Mouse (Mus musculus) frontal cortex, postnatal 14 days (tissue): ENCODE measurements at regions not wholly inside any gene's neighbourhood (a gene's known extent, or its start where the extent isn't known, plus 50 kb on each side); places are given as distances from the start of the nearest gene placed in this dataset.
"Not testable (repeated sequence)": the region's sequence is repeated elsewhere in the genome, so short reads cannot be mapped to it uniquely, and the experiment has no call there.

Source experiments
- DNase-seq, 2 experiments: peaks; one replicate each; pipeline ENCODE4 v3.0.0; 2022; ENCODE audit warnings: low spot score in 2 of 2

DNA sequence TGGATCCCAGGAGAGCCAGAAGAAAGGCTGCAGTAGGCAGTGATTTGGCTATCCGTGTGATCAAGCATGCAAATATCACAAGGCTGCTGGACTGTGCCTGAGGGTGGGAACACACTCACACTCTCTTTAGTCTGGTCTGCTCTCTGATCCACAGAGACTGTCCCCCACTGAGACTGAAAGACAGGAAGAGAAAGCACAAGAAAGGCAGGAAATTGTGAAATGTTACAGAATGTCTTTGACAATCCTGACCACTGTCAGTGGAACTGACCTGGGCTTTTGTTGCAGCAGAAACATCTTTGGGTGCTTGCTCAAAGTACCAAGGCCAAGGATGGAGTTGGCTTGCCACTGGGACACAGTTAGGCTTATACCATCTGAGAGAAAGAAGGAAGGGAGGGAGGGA is 52.3 kb upstream of the Gpd2 start:
- no peak for DNase-seq

DNA sequence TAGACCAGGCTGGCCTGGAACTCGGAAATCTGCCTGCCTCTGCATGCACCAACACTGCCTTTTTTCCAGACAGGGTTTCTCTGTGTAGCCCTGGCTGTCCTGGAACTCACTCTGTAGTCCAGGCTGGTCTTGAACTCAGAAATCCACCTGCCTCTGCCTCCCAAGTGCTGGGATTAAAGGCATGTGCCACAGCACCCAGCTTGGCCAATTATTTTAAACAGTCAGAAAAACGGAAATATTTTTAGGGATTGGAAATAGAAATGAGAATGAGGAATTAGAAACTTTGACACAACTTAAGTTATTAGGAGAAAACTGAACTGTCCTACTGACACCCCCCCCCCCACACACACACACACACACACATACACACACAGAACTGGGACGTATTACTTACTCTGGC is 54.3 kb upstream of the Gpd2 start:
- DNase-seq: not testable (repeated sequence)

DNA sequence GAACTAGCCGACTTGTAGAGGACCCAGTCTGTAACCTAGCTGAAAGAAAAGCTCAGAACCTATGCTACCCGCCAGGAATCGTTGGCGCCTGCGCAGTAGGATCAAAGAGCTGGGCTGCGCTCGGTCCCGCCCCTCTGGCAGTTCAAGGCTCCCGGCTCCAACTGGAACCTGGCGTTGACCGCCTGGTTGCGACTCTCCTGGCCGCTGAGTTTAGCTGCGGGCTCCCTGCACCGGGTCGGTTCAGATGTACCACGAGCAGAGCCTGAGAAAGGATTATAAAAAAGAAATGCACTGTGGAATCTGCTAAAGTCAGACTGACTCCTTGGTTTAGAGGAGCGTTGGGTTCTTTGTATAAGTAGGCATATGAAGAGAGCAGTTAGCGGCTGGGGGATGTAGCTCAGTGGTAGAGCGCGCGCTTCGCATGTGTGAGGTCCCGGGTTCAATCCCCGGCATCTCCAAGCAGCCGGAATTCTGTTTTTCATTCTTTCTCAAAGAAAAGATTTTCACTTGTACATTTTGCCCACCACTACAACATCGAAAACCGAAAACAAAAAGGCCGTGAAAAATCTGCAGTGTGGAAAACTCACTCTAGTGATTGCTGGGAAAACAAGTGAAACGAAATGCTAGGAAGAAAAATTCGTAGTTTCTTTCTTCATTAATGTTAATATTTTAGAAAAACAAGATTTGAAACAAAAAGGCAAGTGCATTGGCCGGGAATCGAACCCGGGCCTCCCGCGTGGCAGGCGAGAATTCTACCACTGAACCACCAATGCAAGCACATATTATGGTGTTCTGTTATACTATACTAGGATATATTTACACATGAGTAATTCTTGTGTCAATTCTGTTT is 55.5 kb upstream of the Gpd2 start:
- DNase-seq: peak; percentile 87 to 95

DNA sequence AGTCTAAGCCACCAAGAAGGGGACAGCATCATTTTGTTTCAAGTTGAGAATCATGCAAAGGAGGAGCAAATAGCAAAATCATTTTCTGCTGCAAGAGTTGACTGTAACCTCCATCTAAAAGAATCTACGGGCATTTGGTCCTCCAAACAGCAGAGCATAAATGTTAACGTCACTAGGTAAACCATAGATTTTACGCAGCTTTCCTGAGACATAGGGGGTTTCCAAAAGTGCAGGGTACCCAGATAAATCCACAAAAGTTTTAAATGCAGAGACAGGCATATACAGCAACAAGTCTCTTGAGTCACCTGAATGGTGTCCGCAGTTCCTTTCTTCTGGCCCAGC is 56.1 kb upstream of the Gpd2 start:
- no peak for DNase-seq

DNA sequence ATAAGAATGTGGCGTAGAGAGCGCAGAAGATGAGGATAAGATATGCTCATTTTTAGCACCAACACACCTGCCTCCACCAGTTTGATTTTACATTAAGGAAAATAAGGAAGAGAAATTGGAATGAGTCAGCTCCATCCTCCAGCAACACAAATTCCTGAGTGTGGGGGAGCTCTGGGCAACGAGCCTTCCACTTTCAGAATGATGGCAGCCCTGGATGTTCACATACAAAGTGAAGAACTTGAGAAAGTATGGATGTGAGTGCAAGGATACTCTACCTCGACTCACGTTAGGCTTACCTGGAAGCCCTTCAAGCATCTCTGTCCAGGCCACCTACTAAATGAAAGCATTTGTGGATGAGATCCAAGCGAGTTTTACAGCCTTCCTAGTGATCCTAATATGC is 54.3 kb upstream of the Nr4a2 start:
- no peak for DNase-seq

DNA sequence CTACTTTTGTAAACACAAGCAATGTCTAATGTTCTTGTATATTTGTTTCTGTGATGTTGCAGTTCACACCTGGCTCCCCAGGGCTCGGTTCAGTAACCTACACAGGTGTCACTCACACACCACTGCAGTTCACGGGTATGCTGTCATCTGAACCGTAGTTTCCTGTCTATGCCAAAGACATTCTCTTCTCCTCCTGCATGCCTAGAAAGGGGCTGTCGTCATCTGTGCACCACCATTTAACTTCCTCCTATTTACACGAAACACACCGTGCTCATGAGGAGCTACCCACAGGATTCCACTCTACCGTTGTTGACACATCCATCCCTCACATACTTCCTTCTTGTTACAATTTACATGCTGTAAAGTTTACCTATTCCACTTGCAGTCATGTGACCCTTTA is 52.7 kb upstream of the Nr4a2 start:
- DNase-seq: no peak

DNA sequence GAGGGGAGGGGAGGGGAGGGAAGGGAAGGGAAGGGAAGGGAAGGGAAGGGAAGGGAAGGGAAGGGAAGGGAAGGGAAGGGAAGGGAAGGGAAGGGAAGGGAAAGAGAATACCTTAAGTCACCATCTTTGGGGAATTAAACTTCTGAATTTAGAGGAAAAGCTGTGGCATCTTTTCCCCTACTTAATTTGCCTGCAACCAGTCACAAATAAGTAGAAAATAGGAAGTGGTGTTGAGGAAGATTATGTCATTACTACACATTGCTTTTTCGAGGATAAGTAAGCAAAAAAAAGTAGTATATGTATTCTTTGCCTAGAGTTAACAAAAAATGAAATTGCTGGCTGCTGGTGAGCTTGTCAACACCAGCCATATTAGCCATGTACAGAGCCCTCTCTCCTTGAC is 51.4 kb upstream of the Nr4a2 start:
- DNase-seq: no peak
